Mouse (Mus musculus) heart, embryonic 11.5 days (tissue): Measurements from ENCODE around the gene Plekhm3. TPM values are rescaled to one million over a fixed set of nuclear protein-coding genes. Genes with fewer than 3 reads are reported as not detected.

Experiments
- ATAC-seq: fragments of 200-750 bp; cut with Nextera tagmentation; replicated peaks from 2 replicates; pipeline ENCODE4 v1.8.0; 2017; ENCODE audit warnings: moderate library complexity; ENCODE audit not compliant: insufficient number of reproducible peaks, low FRiP score, low TSS enrichment
- H3K27ac ChIP-seq: fragments of 300-500 bp; sonication (generic); 2 replicates; pipeline ENCODE4 v1.5.1; 2014; ENCODE audit warnings: mild to moderate bottlenecking, low read depth, low read length
- H3K27me3 ChIP-seq: fragments of 300-500 bp; sonication (generic); 2 replicates; pipeline ENCODE4 v1.6.1; 2014; ENCODE audit warnings: mild to moderate bottlenecking, low read length, mixed read lengths; ENCODE audit not compliant: control insufficient read depth, insufficient read depth
- H3K36me3 ChIP-seq: fragments of 300-500 bp; sonication (generic); 2 replicates; pipeline ENCODE4 v1.6.1; 2014; ENCODE audit warnings: mild to moderate bottlenecking, low read length, moderate library complexity, mixed read lengths; ENCODE audit not compliant: control insufficient read depth, insufficient read depth
- H3K4me1 ChIP-seq: fragments of 300-500 bp; sonication (generic); 2 replicates; pipeline ENCODE4 v1.6.1; 2014; ENCODE audit warnings: low read length; ENCODE audit not compliant: control insufficient read depth, insufficient read depth
- H3K4me2 ChIP-seq: fragments of 300-500 bp; sonication (generic); 2 replicates; pipeline ENCODE4 v1.6.1; 2014; ENCODE audit warnings: mild to moderate bottlenecking, moderate library complexity
- H3K4me3 ChIP-seq: fragments of 300-500 bp; sonication (generic); 2 replicates; pipeline ENCODE4 v1.5.1; 2014; ENCODE audit warnings: low read depth, low read length
- H3K9ac ChIP-seq: fragments of 300-500 bp; sonication (generic); 2 replicates; pipeline ENCODE4 v1.6.1; 2014; ENCODE audit warnings: mild to moderate bottlenecking, low read depth, low read length, moderate library complexity
- H3K9me3 ChIP-seq: fragments of 300-500 bp; sonication (generic); replicated peaks from 2 replicates; pipeline ENCODE4 v1.6.1; 2016; ENCODE audit warnings: low read length; ENCODE audit not compliant: control insufficient read depth
- WGBS: fragments of 180-500 bp; shearing (Covaris S2); extraction: QIAGEN DNeasy Blood & Tissue Kit; methylation state at CpG from one replicate; pipeline ENCODE4 v1.1.7; 2014; ENCODE audit not compliant: insufficient replicate concordance; 5-methylcytosine and 5-hydroxymethylcytosine counted together
- polyA plus RNA-seq: library from polyadenylated mRNA; unstranded; fragments of >200 nt; fragmentation: Nextera tagmentation; extraction: Ambion mirVana; gene quantifications from 2 replicates; pipeline ENCODE4 v1.2.1, GENCODE M21; 2014

Gene Plekhm3
- polyA plus RNA-seq, 1 experiment from 2014 or later: 9.9 TPM

- Histone ChIP-seq H3K9me3 (no peaks in the 10 kb centered on the region), H3K4me2 (no peak overlapping the region), H3K9ac (no peak overlapping the region), H3K27ac (no peak overlapping the region), H3K4me3 (no peak overlapping the region), H3K27me3 (no peaks in the 10 kb centered on the region), H3K4me1 (peaks cover 6% of the 10 kb centered on the region), H3K36me3 (no peaks in the 10 kb centered on the region)
- 66% methylated on average over 1 of the region's 1 CpGs for WGBS
- ATAC-seq: no peak
Observed at GRCm38 (mm10) chr1:64866140-64866539, 90.5 kb downstream of the Plekhm3 start.

- 92% methylated on average over 11 of the region's 11 CpGs for WGBS
- no peak overlapping the region for H3K4me3 ChIP-seq
- no peaks in the 10 kb centered on the region for H3K9me3 ChIP-seq
Observed at GRCm38 (mm10) chr1:64860235-64860920, 96.2 kb downstream of the Plekhm3 start.

GRCm38 (mm10) chr1:64859826-64860225, 96.8 kb downstream of the Plekhm3 start:
- Histone ChIP-seq H3K27me3 (no peaks in the 10 kb centered on the region), H3K9me3 (no peaks in the 10 kb centered on the region), H3K36me3 (no peaks in the 10 kb centered on the region), H3K9ac (no peak overlapping the region), H3K4me1 (no peaks in the 10 kb centered on the region), H3K4me2 (no peak overlapping the region), H3K27ac (no peak overlapping the region), H3K4me3 (no peak overlapping the region)
- WGBS: 96% methylated on average over 5 of the region's 5 CpGs
- no peak for ATAC-seq

More at GRCm38 (mm10) chr1:64860235-64860920, 96.2 kb downstream of the Plekhm3 start:
- Histone ChIP-seq H3K9ac (no peak overlapping the region), H3K4me2 (no peak overlapping the region), H3K36me3 (no peaks in the 10 kb centered on the region), H3K27ac (no peak overlapping the region), H3K4me1 (no peaks in the 10 kb centered on the region), H3K27me3 (no peaks in the 10 kb centered on the region)
- ATAC-seq: no peak

DNA sequence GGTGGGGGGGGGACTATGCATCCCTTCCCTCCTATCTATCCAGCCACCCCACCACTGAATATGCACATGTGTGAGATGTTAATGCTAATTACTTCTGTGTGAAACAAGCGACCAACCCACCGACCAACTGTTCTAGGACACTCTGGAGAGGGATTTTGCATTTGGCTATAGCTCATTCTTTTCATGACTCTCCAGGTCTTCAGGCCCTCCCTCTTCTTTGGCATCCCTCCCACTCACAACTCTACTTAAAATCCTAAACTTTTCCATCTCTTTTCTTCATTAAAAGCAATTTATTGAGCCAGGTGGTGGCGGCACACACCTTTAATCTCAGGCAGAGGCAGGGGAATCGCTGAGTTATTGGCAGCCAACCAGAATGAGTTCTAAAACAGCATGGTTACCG, 101.8 kb downstream of the Plekhm3 start:
- Histone ChIP-seq H3K4me1 (no peaks in the 10 kb centered on the region), H3K9me3 (no peaks in the 10 kb centered on the region), H3K9ac (no peak overlapping the region), H3K27ac (no peak overlapping the region), H3K27me3 (no peaks in the 10 kb centered on the region), H3K4me3 (no peak overlapping the region), H3K36me3 (no peaks in the 10 kb centered on the region), H3K4me2 (no peak overlapping the region)
- WGBS: 81% methylated on average over 5 of the region's 5 CpGs
- no peak for ATAC-seq

DNA sequence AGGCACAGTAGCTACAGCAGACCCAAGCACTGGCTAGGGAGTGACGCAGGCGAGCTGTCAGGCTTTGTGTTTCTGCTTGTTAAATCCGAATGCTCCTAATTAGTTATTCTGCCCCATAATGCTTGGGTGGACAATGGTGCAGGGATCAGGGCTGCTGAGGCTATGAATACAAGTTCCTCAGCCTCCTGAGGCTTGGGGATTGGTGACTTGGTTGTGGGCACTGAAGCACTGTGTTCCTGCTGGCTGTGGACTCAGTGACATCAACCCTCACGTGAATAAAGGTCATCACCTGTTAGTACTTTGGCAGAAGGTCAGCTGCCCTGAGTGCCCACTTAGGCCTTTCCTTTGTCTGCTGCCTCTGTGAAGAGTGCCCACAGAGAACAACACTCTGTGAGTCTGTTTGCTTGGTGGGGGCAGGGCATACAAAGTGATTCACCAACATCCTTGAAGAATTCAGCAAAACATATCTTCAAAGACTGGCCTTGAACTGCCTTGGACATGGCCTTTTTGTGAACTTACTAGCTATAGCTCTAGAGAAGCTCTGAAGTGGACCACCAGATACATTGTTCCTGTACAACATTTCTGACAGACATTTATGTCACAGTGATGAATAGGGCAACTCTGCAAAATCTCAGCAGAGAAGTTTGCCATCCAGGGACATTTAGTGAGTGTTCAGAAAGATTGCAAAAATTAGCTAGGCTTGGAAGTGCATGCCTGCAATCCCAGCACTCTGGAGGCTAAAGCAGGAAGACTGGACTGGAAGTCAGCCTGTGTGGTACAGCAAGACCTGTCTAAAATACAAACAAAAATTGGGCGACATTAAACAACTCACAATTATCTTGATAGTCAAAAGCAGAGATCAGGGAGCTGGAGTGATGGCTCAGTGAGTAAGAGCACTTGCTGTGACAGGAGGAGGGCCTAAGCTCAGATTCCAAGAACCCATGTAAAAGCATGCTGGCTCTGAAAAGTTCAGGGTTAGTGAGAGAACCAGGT, 102.6 kb downstream of the Plekhm3 start:
- no peaks in the 10 kb centered on the region for H3K27me3 ChIP-seq
- no peak for ATAC-seq
- 72% methylated on average over 5 of the region's 5 CpGs for WGBS
- H3K4me2 ChIP-seq: no peak overlapping the region
- no peak overlapping the region for H3K27ac ChIP-seq
- H3K9me3 ChIP-seq: no peaks in the 10 kb centered on the region
- peaks cover under 1% of the 10 kb centered on the region; the same call in 1 of the 2 replicates for H3K4me1 ChIP-seq
- H3K9ac ChIP-seq: no peak overlapping the region
- no peak overlapping the region for H3K4me3 ChIP-seq
- no peaks in the 10 kb centered on the region for H3K36me3 ChIP-seq

GRCm38 (mm10) chr1:64853244-64853643, 103.4 kb downstream of the Plekhm3 start:
- Histone ChIP-seq H3K4me2 (no peak overlapping the region), H3K27ac (no peak overlapping the region), H3K4me3 (no peak overlapping the region), H3K9me3 (no peaks in the 10 kb centered on the region), H3K27me3 (no peaks in the 10 kb centered on the region), H3K36me3 (no peaks in the 10 kb centered on the region), H3K9ac (no peak overlapping the region), H3K4me1 (peaks cover 3% of the 10 kb centered on the region; the same call in 1 of the 2 replicates)
- 77% methylated on average over 2 of the region's 2 CpGs for WGBS
- no peak for ATAC-seq

- Histone ChIP-seq H3K27me3 (no peaks in the 10 kb centered on the region), H3K27ac (no peak overlapping the region), H3K36me3 (no peaks in the 10 kb centered on the region), H3K9me3 (no peaks in the 10 kb centered on the region), H3K9ac (no peak overlapping the region), H3K4me1 (peaks cover 3% of the 10 kb centered on the region; the same call in 1 of the 2 replicates), H3K4me2 (no peak overlapping the region), H3K4me3 (no peak overlapping the region)
- no peak for ATAC-seq
- 74% methylated on average over 2 of the region's 2 CpGs for WGBS
Observed at GRCm38 (mm10) chr1:64852272-64852671, 104.4 kb downstream of the Plekhm3 start.

DNA sequence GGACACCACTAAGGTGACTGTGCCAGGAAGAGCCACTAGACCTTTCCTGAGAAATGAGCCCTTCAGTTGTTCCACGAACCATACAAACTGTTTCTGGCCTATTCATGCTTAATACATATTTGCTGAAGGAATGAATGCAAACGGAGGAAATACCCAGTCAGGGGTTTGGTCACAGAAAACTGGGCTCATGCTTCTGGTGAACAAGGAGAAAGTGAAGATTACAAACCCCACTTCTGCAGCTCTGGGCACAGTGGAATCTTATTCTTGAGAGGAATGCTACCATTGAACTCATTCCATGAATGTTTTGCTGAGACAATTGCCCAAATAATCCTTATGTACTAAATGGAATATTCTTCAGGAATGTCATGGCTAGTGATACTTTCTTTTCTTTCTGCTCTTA, 106.3 kb downstream of the Plekhm3 start:
- peaks cover 3% of the 10 kb centered on the region; the same call in 1 of the 2 replicates for H3K4me1 ChIP-seq
- H3K27ac ChIP-seq: no peak overlapping the region
- 82% methylated on average over 2 of the region's 2 CpGs for WGBS

More for the DNA sequence above, 106.3 kb downstream of the Plekhm3 start:
- Histone ChIP-seq H3K27me3 (no peaks in the 10 kb centered on the region), H3K9ac (no peak overlapping the region), H3K36me3 (no peaks in the 10 kb centered on the region), H3K4me2 (no peak overlapping the region), H3K9me3 (no peaks in the 10 kb centered on the region), H3K4me3 (no peak overlapping the region)
- no peak for ATAC-seq
